Mouse (Mus musculus) G1E-ER4 (cell line): ENCODE measurements around the gene Serpinb8. TPM values are rescaled to one million over a fixed set of nuclear protein-coding genes. Genes with fewer than 3 reads are reported as not detected.

ENCODE experiments used
- GATA1 ChIP-seq: IDR thresholded peaks from one replicate; pipeline ENCODE4 v1.8.0; 2012; ENCODE audit warnings: low read length, inconsistent platforms
- polyA plus RNA-seq: library from polyadenylated mRNA; stranded (reverse); fragments of >175 nt; gene quantifications from 2 replicates; pipeline ENCODE4 v1.2.3, GENCODE M21; 2012

The Serpinb8 gene
- polyA plus RNA-seq, 1 experiment, result not detected

- no peak for TF ChIP-seq GATA1
These were observed 24.3 kb downstream of the Serpinb8 start for GRCm38 (mm10) chr1:107614087-107614486.

GRCm38 (mm10) chr1:107622017-107622416, 32.2 kb downstream of the Serpinb8 start:
- TF ChIP-seq GATA1, result no peak

- no peak for TF ChIP-seq GATA1
These were observed 46.1 kb downstream of the Serpinb8 start for GRCm38 (mm10) chr1:107635936-107636335.

- TF ChIP-seq GATA1, result no peak
These were observed 48.2 kb downstream of the Serpinb8 start for GRCm38 (mm10) chr1:107638056-107638455.

- no peak for TF ChIP-seq GATA1
These were observed 48.7 kb downstream of the Serpinb8 start for GRCm38 (mm10) chr1:107638459-107638858.

GRCm38 (mm10) chr1:107642457-107643118, 52.8 kb downstream of the Serpinb8 start:
- TF ChIP-seq GATA1, result no peak

- TF ChIP-seq GATA1, result no peak
These were observed 55.3 kb downstream of the Serpinb8 start for GRCm38 (mm10) chr1:107645086-107645485.

- no peak for TF ChIP-seq GATA1
These were observed 67.9 kb downstream of the Serpinb8 start for GRCm38 (mm10) chr1:107657689-107658088.

Other genes starting within 250 kb of the Serpinb8 start
- not detected in 2 replicates for gene Serpinb11, start 228.8 kb upstream of the Serpinb8 start, polyA plus RNA-seq
- gene Serpinb7, start 190.4 kb upstream of the Serpinb8 start, polyA plus RNA-seq, result not detected in 2 replicates
- gene Serpinb2, start 78.6 kb upstream of the Serpinb8 start, polyA plus RNA-seq, result not detected in 2 replicates